Mouse (Mus musculus) midbrain, embryonic 13.5 days (tissue): Measurements from ENCODE around the gene Kcnk15. TPM values are rescaled to one million over a fixed set of nuclear protein-coding genes. Genes with fewer than 3 reads are reported as not detected.

ENCODE experiments used
- ATAC-seq: fragments of 200-750 bp; cut with Nextera tagmentation; 2 replicates; pipeline ENCODE4 v1.8.0; 2017; ENCODE audit warnings: mild to moderate bottlenecking, moderate TSS enrichment, moderate library complexity
- H3K27ac ChIP-seq: fragments of 300-500 bp; sonication (generic); 2 replicates; pipeline ENCODE4 v1.5.1; 2015; ENCODE audit warnings: inconsistent platforms, mild to moderate bottlenecking, moderate library complexity
- H3K27me3 ChIP-seq: fragments of 300-500 bp; sonication (generic); 2 replicates; pipeline ENCODE4 v1.6.1; 2015; ENCODE audit warnings: mild to moderate bottlenecking, inconsistent platforms
- H3K36me3 ChIP-seq: fragments of 300-500 bp; sonication (generic); 2 replicates; pipeline ENCODE4 v1.6.1; 2015; ENCODE audit warnings: mild to moderate bottlenecking, inconsistent platforms
- H3K4me1 ChIP-seq: fragments of 300-500 bp; sonication (generic); replicated peaks from 2 replicates; pipeline ENCODE4 v1.6.1; 2015; ENCODE audit warnings: inconsistent platforms
- H3K4me2 ChIP-seq: fragments of 300-500 bp; sonication (generic); replicated peaks from 2 replicates; pipeline ENCODE4 v1.6.1; 2015; ENCODE audit warnings: moderate library complexity, mild to moderate bottlenecking, inconsistent platforms
- H3K4me3 ChIP-seq: fragments of 300-500 bp; sonication (generic); replicated peaks from 2 replicates; pipeline ENCODE4 v1.5.1; 2015; ENCODE audit warnings: mild to moderate bottlenecking, inconsistent platforms
- H3K9ac ChIP-seq: fragments of 300-500 bp; sonication (generic); replicated peaks from 2 replicates; pipeline ENCODE4 v1.6.1; 2015; ENCODE audit warnings: mild to moderate bottlenecking, inconsistent platforms
- H3K9me3 ChIP-seq: fragments of 300-500 bp; sonication (generic); 2 replicates; pipeline ENCODE4 v1.6.1; 2016; ENCODE audit warnings: mild to moderate bottlenecking, inconsistent platforms
- WGBS: fragments of 180-500 bp; shearing (Covaris S2); methylation state at CpG from one replicate; pipeline ENCODE4 v1.1.7; 2015; 5-methylcytosine and 5-hydroxymethylcytosine counted together
- polyA plus RNA-seq: library from polyadenylated mRNA; unstranded; fragments of >200 nt; fragmentation: Nextera tagmentation; extraction: Ambion mirVana; gene quantifications from 2 replicates; pipeline ENCODE4 v1.2.1, GENCODE M21; 2015

The Kcnk15 gene
- polyA plus RNA-seq, 1 experiment from 2014 or later = 0.13 TPM

DNA sequence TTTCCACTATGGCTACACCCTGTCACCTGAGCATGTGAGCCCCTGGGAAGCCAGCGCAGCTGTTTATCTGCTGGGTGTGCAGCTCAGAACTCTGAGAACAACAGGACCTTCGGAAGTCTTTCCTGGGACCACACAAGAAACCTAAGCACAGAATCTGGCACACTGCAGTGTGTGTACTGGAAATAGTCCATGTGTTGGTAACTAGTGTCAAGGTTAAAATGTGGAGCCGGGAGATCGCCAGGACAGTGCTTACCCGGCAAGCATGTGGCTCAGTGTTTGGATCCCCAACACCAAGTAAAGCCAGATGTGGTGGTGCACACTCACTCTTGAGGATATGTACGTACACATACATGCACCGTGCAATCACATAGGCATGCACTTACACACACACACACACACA lies 47.6 kb downstream of the Kcnk15 start:
- H3K9me3 ChIP-seq = no peaks in the 10 kb centered on the region
- no peak for ATAC-seq

DNA sequence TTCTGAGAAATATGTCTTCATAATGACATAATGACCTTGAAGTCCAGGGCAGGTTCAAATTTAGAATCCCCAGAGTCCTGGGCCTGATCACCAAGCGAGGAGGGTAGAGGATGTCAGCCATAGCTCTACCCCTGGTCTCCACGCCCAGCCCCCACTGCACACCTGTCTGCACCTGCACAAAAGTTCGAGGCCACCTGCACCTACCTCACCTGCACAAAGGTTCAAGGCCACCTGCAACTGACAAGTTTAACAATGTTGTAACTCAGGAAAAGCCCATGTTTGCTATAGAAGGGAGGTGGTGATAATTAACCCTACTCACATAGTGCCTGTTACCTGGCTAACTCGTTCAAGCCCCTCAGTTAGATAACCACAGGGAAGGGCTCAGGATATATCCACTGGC lies 49.0 kb downstream of the Kcnk15 start:
- WGBS = 92% methylated on average over 4 of the region's 4 CpGs

More for the DNA sequence above, 47.6 kb downstream of the Kcnk15 start:
- H3K4me3 ChIP-seq = no peak overlapping the region
- H3K9ac ChIP-seq = no peak overlapping the region
- H3K27me3 ChIP-seq = no peaks in the 10 kb centered on the region
- no peaks in the 10 kb centered on the region for H3K36me3 ChIP-seq
- no peak overlapping the region for H3K4me2 ChIP-seq
- H3K4me1 ChIP-seq = 0 out of 2 replicates have a peak, but pooled peaks cover 11% of the 10 kb centered on the region
- WGBS = 94% methylated on average over 7 of the region's 7 CpGs
- H3K27ac ChIP-seq = no peak overlapping the region

DNA sequence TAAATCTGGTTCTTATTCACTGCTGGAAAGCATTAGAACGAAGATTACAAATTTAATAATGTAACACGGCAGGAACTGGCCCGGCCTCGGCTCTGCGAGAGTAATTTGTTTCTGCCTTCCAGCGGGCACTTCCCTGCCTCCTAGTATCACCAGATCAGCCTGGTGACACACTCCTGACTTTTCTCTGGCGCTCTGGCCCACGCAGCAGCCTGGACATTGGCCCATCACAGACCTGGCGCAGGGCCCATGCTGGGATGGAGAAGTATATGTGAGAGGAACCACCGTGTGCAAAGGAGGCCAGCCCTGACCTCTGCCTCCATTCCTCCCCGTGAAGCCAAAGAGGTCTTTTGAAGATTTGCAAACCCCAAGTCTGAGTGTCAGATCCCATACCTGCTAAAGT lies 50.0 kb downstream of the Kcnk15 start:
- no peak for ATAC-seq
- WGBS = 72% methylated on average over 11 of the region's 11 CpGs
- Histone ChIP-seq H3K36me3 (no peaks in the 10 kb centered on the region), H3K9ac (no peak overlapping the region), H3K4me2 (no peak overlapping the region), H3K27ac (no peak overlapping the region), H3K9me3 (no peaks in the 10 kb centered on the region), H3K27me3 (no peaks in the 10 kb centered on the region), H3K4me1 (0 out of 2 replicates have a peak, but pooled peaks cover 8% of the 10 kb centered on the region), H3K4me3 (no peak overlapping the region)

More for the DNA sequence above, 49.0 kb downstream of the Kcnk15 start:
- 0 out of 2 replicates have a peak, but pooled peaks cover 11% of the 10 kb centered on the region for H3K4me1 ChIP-seq
- H3K9ac ChIP-seq = no peak overlapping the region
- H3K9me3 ChIP-seq = no peaks in the 10 kb centered on the region
- H3K4me3 ChIP-seq = no peak overlapping the region
- no peak overlapping the region for H3K27ac ChIP-seq
- H3K4me2 ChIP-seq = no peak overlapping the region
- ATAC-seq = no peak
- H3K27me3 ChIP-seq = no peaks in the 10 kb centered on the region
- H3K36me3 ChIP-seq = no peaks in the 10 kb centered on the region

DNA sequence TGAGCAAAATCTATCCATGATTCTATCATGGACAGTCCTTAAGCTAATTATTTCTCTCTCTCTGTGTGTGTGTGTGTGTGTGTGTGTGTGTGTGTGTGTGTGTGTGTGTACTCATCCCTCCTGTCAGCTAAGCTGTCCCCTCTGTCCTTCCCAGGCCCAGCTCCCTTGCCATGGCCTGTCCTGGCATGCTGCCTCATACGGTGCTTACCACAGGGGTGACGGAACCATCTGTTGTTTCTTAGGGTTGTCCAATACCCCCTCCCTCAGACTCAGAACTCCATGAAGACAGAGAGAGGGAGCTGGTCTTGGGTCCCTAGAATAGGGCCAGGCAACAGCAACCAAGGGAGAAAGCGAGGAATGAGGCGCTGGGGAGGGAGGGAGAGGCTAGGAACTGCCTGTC lies 50.9 kb downstream of the Kcnk15 start:
- Histone ChIP-seq H3K27me3 (no peaks in the 10 kb centered on the region), H3K9me3 (no peaks in the 10 kb centered on the region), H3K4me2 (no peak overlapping the region), H3K4me3 (no peak overlapping the region), H3K9ac (no peak overlapping the region), H3K27ac (no peak overlapping the region), H3K36me3 (no peaks in the 10 kb centered on the region), H3K4me1 (0 out of 2 replicates have a peak, but pooled peaks cover 8% of the 10 kb centered on the region)
- no peak for ATAC-seq
- WGBS = 77% methylated on average over 4 of the region's 4 CpGs

DNA sequence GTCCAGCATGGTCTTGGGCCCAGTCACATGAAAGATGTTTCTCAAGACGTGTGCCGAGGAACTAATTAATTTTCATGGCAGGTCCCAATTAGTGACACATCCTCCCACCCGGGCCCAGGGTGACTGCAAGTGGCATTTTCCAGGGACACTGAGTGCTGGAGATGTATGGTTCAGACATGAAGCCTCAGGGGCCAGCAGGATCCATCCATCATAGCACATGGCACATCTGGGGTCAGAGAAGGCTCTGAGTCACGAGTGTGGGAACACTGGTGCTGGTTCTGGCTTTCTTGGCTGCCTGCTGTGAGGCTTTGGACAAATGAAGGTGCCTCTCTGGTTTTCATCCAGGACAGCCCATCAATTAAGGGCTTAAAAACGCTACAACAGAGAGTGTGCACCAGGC lies 53.7 kb downstream of the Kcnk15 start:
- Histone ChIP-seq H3K4me2 (no peak overlapping the region), H3K36me3 (no peaks in the 10 kb centered on the region), H3K9me3 (no peaks in the 10 kb centered on the region), H3K9ac (no peak overlapping the region), H3K27me3 (no peaks in the 10 kb centered on the region), H3K4me3 (no peak overlapping the region), H3K4me1 (peaks cover 3% of the 10 kb centered on the region; the same call in 1 of the 2 replicates), H3K27ac (no peak overlapping the region)
- 72% methylated on average over 5 of the region's 5 CpGs for WGBS
- no peak for ATAC-seq

Other genes with a start within 250 kb of the Kcnk15 start
- gene Serinc3, start 208.5 kb upstream of the Kcnk15 start, polyA plus RNA-seq = 30.5 and 31.7 TPM in 2 replicates
- 124 and 126 TPM in 2 replicates for gene Pkig, start 195.3 kb upstream of the Kcnk15 start, polyA plus RNA-seq
- 3.4 and 4.6 TPM in 2 replicates for gene Ada, start 103.4 kb upstream of the Kcnk15 start, polyA plus RNA-seq
- gene Ccn5, start 32.8 kb upstream of the Kcnk15 start, polyA plus RNA-seq = 0.15 and 0.23 TPM in 2 replicates
- gene Rims4, start 65.0 kb downstream of the Kcnk15 start, polyA plus RNA-seq = 6.9 and 8.1 TPM in 2 replicates
- 401 and 431 TPM in 2 replicates for gene Ywhab, start 141.3 kb downstream of the Kcnk15 start, polyA plus RNA-seq
- 1.1 and 1.8 TPM in 2 replicates for gene Pabpc1l, start 171.8 kb downstream of the Kcnk15 start, polyA plus RNA-seq
- 27.0 and 28.3 TPM in 2 replicates for gene Stk4, start 216.7 kb downstream of the Kcnk15 start, polyA plus RNA-seq
- gene Tomm34, start 217.5 kb downstream of the Kcnk15 start, polyA plus RNA-seq = 44.2 and 48.4 TPM in 2 replicates